Comparison of ENCODE assay signal across 7 mouse cellular contexts in the genomic region with DNA sequence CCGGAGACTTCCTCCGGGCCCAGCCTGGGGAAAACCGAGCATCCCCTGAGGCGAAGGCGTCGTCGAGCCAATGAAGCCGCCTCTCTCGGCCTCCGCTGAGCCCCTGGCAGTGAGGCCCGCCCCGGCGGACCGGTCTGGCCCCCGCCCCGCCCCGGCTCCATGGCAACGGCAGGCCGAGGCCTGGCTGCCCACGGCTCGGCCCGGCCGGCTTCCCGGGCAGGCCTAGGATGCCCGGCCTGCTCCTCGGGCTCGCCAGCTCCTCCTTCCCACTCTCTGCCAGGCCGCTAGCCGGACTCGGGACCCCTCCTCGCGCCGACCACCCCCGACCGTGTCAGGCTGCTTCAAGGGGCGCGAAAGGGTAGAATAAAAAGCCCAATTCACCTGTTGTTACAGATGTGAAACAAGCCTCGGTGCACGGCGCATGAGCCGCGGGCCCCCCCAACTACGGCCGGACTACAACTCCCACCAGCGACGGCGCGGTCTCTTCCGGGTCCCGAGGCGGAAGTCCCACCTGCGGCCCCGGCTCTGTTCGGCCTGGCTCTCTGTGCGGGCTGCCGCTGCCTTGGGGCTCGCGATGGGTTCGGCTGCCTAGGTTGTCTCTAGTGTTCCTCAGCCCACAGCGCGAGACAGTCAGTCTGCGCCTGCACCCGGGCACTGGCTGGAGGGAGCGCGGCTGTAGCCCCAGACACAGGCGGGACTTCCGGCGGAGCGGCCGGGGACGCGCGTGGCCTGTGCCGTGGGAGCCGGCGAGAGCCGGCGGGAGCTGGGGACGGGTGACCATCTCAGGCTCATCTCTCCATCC. TPM values are rescaled to one million over a fixed set of nuclear protein-coding genes. Genes with fewer than 3 reads are reported as not detected.
A peak's percentile ranks its signal among the peaks of the same experiment; 100 is the strongest.
DNase-seq lines count a peak whose midpoint lies in the region; ATAC-seq lines count a peak whose summit lies in the region.

TSS of gene Smarcc1 (plus strand) at position 732 of the 802 bp plus-strand sequence.

- H3K4me1 ChIP-seq in embryonic facial prominence, embryonic 11.5 days (ENCODE audit: control insufficient read depth, insufficient read depth, low read length) = peaks cover 3% of the 10 kb centered on the region; the same call in 1 of the 2 replicates
- peaks cover 16% of the 10 kb centered on the region for H3K4me1 ChIP-seq in limb, embryonic 10.5 days
- H3K4me1 ChIP-seq in midbrain, embryonic 13.5 days (replicated peaks) = peaks cover 23% of the 10 kb centered on the region

- peak within 1 kb of the TSS; percentile 73 for H3K4me2 ChIP-seq in embryonic facial prominence, embryonic 11.5 days (ENCODE audit: low read depth, low read length)
- H3K4me2 ChIP-seq in midbrain, embryonic 13.5 days (replicated peaks) = peak within 1 kb of the TSS; percentile 65

- peak within 1 kb of the TSS; percentile 91 for H3K9ac ChIP-seq in embryonic facial prominence, embryonic 11.5 days (replicated peaks; ENCODE audit: low read length)
- peak within 1 kb of the TSS; percentile 92 for H3K9ac ChIP-seq in midbrain, embryonic 13.5 days (replicated peaks)

- H3K36me3 ChIP-seq in embryonic facial prominence, embryonic 11.5 days (replicated peaks; ENCODE audit: control insufficient read depth, insufficient read depth, low read depth, low read length) = no peaks in the 10 kb centered on the region
- peaks cover 46% of the 10 kb centered on the region for H3K36me3 ChIP-seq in limb, embryonic 10.5 days
- H3K36me3 ChIP-seq in midbrain, embryonic 13.5 days = peaks cover 25% of the 10 kb centered on the region

- WGBS in embryonic facial prominence, embryonic 11.5 days = under 1% methylated on average over 78 of the region's 79 CpGs
- under 1% methylated on average over 79 of the region's 79 CpGs for WGBS in limb, embryonic 10.5 days
- under 1% methylated on average over 78 of the region's 79 CpGs for WGBS in midbrain, embryonic 13.5 days

- no peaks in the 10 kb centered on the region for H3K27me3 ChIP-seq in embryonic facial prominence, embryonic 11.5 days (ENCODE audit: control insufficient read depth, insufficient read depth, low read length)
- no peaks in the 10 kb centered on the region for H3K27me3 ChIP-seq in limb, embryonic 10.5 days (ENCODE audit: low read depth, poor library complexity, severe bottlenecking)
- H3K27me3 ChIP-seq in midbrain, embryonic 13.5 days = no peaks in the 10 kb centered on the region

- H3K27ac ChIP-seq in embryonic facial prominence, embryonic 11.5 days (replicated peaks; ENCODE audit: low read depth, low read length) = peak within 1 kb of the TSS; percentile 94
- H3K27ac ChIP-seq in limb, embryonic 10.5 days = peak within 1 kb of the TSS; percentile 97
- peak within 1 kb of the TSS; percentile 97 for H3K27ac ChIP-seq in midbrain, embryonic 13.5 days

- ATAC-seq in embryonic facial prominence, embryonic 11.5 days (replicated peaks; ENCODE audit: insufficient number of reproducible peaks, low FRiP score, low TSS enrichment, low read depth) = peak; percentile 94
- peak; percentile 92 for ATAC-seq in granulocyte monocyte progenitor cell, adult 5-6 weeks (replicated peaks; ENCODE audit: poor library complexity, severe bottlenecking)
- ATAC-seq in midbrain, embryonic 13.5 days = peak; percentile 98

- peak within 1 kb of the TSS; percentile 67 for H3K4me3 ChIP-seq in embryonic facial prominence, embryonic 11.5 days (ENCODE audit: low read depth, low read length)
- peak within 1 kb of the TSS; percentile 72 for H3K4me3 ChIP-seq in limb, embryonic 10.5 days
- H3K4me3 ChIP-seq in midbrain, embryonic 13.5 days (replicated peaks) = peak within 1 kb of the TSS; percentile 86

- DNase-seq in adrenal gland, postnatal 14 days = peak; percentile 93
- DNase-seq in embryonic facial prominence, embryonic 11.5 days (ENCODE audit: low spot score) = peak; percentile 94
- DNase-seq in kidney, adult 11 months = peak; percentile 88
- peak; percentile 95 for DNase-seq in limb, embryonic 10.5 days (ENCODE audit: low spot score)
- DNase-seq in spleen, adult 12 weeks (ENCODE audit: low spot score) = peak; percentile 80

- H3K9me3 ChIP-seq in embryonic facial prominence, embryonic 11.5 days (replicated peaks; ENCODE audit: control insufficient read depth, low read length) = no peaks in the 10 kb centered on the region
- H3K9me3 ChIP-seq in limb, embryonic 10.5 days (replicated peaks) = no peaks in the 10 kb centered on the region
- no peaks in the 10 kb centered on the region for H3K9me3 ChIP-seq in midbrain, embryonic 13.5 days

RNA-seq across cellular contexts. Expression of gene Smarcc1, which starts in this region (rescaled TPM):
- 55.9 and 57.0 TPM in 2 replicates for total RNA-seq in adrenal gland, postnatal 14 days (2021)
- 190 and 193 TPM in 2 replicates for polyA plus RNA-seq in embryonic facial prominence, embryonic 11.5 days (2014; fragmentation: Nextera tagmentation; extraction: Ambion mirVana)
- total RNA-seq in granulocyte monocyte progenitor cell, adult 5-6 weeks (2014; fragmentation: Nextera tagmentation) = 103 and 108 TPM in 2 replicates
- 59.9 and 70.0 TPM in 2 replicates for total RNA-seq in granulocyte monocyte progenitor cell, adult 5-6 weeks (2017)
- 208 and 227 TPM in 2 replicates for polyA plus RNA-seq in limb, embryonic 10.5 days (2016; fragmentation: Nextera tagmentation; extraction: Ambion mirVana)
- 153 and 167 TPM in 2 replicates for polyA plus RNA-seq in midbrain, embryonic 13.5 days (2015; fragmentation: Nextera tagmentation; extraction: Ambion mirVana)

Comparison
In these comparisons a context has a peak if more than half of its experiments do, and no peak if none do; other contexts are left out.
1. Peak in every context shown above with its lines: DNase-seq, ATAC-seq, H3K4me3 ChIP-seq and H3K27ac ChIP-seq.